Mouse (Mus musculus) liver, adult 2 months (tissue): Measurements from ENCODE around the gene Cd99l2. TPM values are rescaled to one million over a fixed set of nuclear protein-coding genes. Genes with fewer than 3 reads are reported as not detected.
"Not testable (repeated sequence)": the region's sequence is repeated elsewhere in the genome, so short reads cannot be mapped to it uniquely, and the experiment has no call there.

Source experiments
- DNase-seq: peaks from one replicate; pipeline ENCODE4 v3.0.0-alpha.2; 2011; ENCODE audit warnings: low read depth, low spot score; ENCODE audit errors: extremely low read depth
- H3K27ac ChIP-seq: fragments of 200-500 bp; replicated peaks from 2 replicates; pipeline ENCODE4 v1.5.1; 2012; ENCODE audit warnings: low read depth, mild to moderate bottlenecking, control low read depth, inconsistent platforms, low read length; ENCODE audit not compliant: insufficient read depth
- H3K27me3 ChIP-seq: fragments of 200-500 bp; 2 replicates; pipeline ENCODE4 v1.6.1; 2012; ENCODE audit warnings: mild to moderate bottlenecking, moderate library complexity, low read length, inconsistent platforms; ENCODE audit not compliant: control insufficient read depth, insufficient read depth
- H3K36me3 ChIP-seq: fragments of 200-500 bp; 2 replicates; pipeline ENCODE4 v1.6.1; 2012; ENCODE audit warnings: low read length, inconsistent platforms; ENCODE audit not compliant: control insufficient read depth, insufficient read depth
- H3K4me1 ChIP-seq: fragments of 200-500 bp; 2 replicates; pipeline ENCODE4 v1.6.1; 2011; ENCODE audit warnings: low read length; ENCODE audit not compliant: control insufficient read depth, insufficient read depth
- H3K4me3 ChIP-seq: fragments of 200-500 bp; 2 replicates; pipeline ENCODE4 v1.5.1; 2011; ENCODE audit warnings: low read depth, mild to moderate bottlenecking, control low read depth, low read length, moderate library complexity; ENCODE audit not compliant: insufficient read depth
- H3K79me2 ChIP-seq: fragments of 200-500 bp; 2 replicates; pipeline ENCODE4 v1.6.1; 2012; ENCODE audit warnings: inconsistent platforms, mild to moderate bottlenecking, low read length, moderate library complexity; ENCODE audit not compliant: control insufficient read depth, insufficient read depth
- H3K9ac ChIP-seq: fragments of 200-500 bp; 2 replicates; pipeline ENCODE4 v1.6.1; 2012; ENCODE audit warnings: low read depth, mild to moderate bottlenecking, control low read depth, inconsistent platforms, low read length
- CTCF ChIP-seq: fragments of 200-500 bp; IDR thresholded peaks from 2 replicates; pipeline ENCODE4 v1.5.1; 2011; ENCODE audit warnings: low read depth, low read length, control low read depth
- POLR2A ChIP-seq: fragments of 200-500 bp; IDR thresholded peaks from 2 replicates; pipeline ENCODE4 v1.6.1; 2011; ENCODE audit warnings: low read length, control low read depth; ENCODE audit not compliant: insufficient read depth; ENCODE audit errors: extremely low read depth
- WGBS: fragments of 180-500 bp; shearing (Covaris S2); methylation state at CpG from one replicate; pipeline ENCODE4 v1.1.7; 2018; 5-methylcytosine and 5-hydroxymethylcytosine counted together
- polyA plus RNA-seq: library from polyadenylated mRNA; depleted of rRNA; stranded (reverse); fragments of >200 nt; gene quantifications from 2 replicates; pipeline ENCODE4 v1.2.3, GENCODE M21; 2012
- total RNA-seq: library from RNA; depleted of rRNA; stranded (reverse); fragments of >200 nt; gene quantifications from 2 replicates; pipeline ENCODE4 v1.2.3, GENCODE M21; 2014

The Cd99l2 gene
- total and polyA plus RNA-seq, 2 experiments: 10.0 to 18.2 TPM

- Histone ChIP-seq H3K4me3 (no peak overlapping the region), H3K79me2 (no peaks in the 10 kb centered on the region), H3K36me3 (no peaks in the 10 kb centered on the region), H3K27me3 (no peaks in the 10 kb centered on the region), H3K4me1 (no peaks in the 10 kb centered on the region), H3K27ac (no peak overlapping the region), H3K9ac (no peak overlapping the region)
- WGBS: 93% methylated on average over 3 of the region's 3 CpGs
- DNase-seq: no peak
- no peak for TF ChIP-seq CTCF
- no peak for TF ChIP-seq POLR2A
Observed at GRCm38 (mm10) chrX:71528150-71528549, 35.5 kb upstream of the Cd99l2 start.

GRCm38 (mm10) chrX:71527461-71527860, 34.8 kb upstream of the Cd99l2 start:
- DNase-seq: no peak
- Histone ChIP-seq H3K9ac (no peak overlapping the region), H3K4me1 (no peaks in the 10 kb centered on the region), H3K36me3 (no peaks in the 10 kb centered on the region), H3K4me3 (no peak overlapping the region), H3K79me2 (no peaks in the 10 kb centered on the region), H3K27me3 (no peaks in the 10 kb centered on the region), H3K27ac (no peak overlapping the region)
- TF ChIP-seq POLR2A: no peak
- TF ChIP-seq CTCF: no peak
- WGBS: 91% methylated on average over 1 of the region's 1 CpGs

GRCm38 (mm10) chrX:71525593-71526299, 33.1 kb upstream of the Cd99l2 start:
- TF ChIP-seq POLR2A: no peak
- TF ChIP-seq CTCF: no peak

GRCm38 (mm10) chrX:71524310-71524709, 31.7 kb upstream of the Cd99l2 start:
- TF ChIP-seq CTCF (no peak), POLR2A (no peak)
- DNase-seq: no peak
- Histone ChIP-seq H3K27me3 (no peaks in the 10 kb centered on the region), H3K27ac (no peak overlapping the region), H3K9ac (no peak overlapping the region), H3K36me3 (no peaks in the 10 kb centered on the region), H3K4me1 (no peaks in the 10 kb centered on the region), H3K79me2 (no peaks in the 10 kb centered on the region), H3K4me3 (no peak overlapping the region)
- WGBS: 77% methylated on average over 2 of the region's 2 CpGs

More at GRCm38 (mm10) chrX:71525593-71526299, 33.1 kb upstream of the Cd99l2 start:
- no peaks in the 10 kb centered on the region for H3K36me3 ChIP-seq
- DNase-seq: no peak
- no peaks in the 10 kb centered on the region for H3K79me2 ChIP-seq
- H3K27me3 ChIP-seq: no peaks in the 10 kb centered on the region
- no peak overlapping the region for H3K9ac ChIP-seq
- no peak overlapping the region for H3K4me3 ChIP-seq
- 15% methylated on average over 3 of the region's 3 CpGs for WGBS
- H3K4me1 ChIP-seq: no peaks in the 10 kb centered on the region
- no peak overlapping the region for H3K27ac ChIP-seq

GRCm38 (mm10) chrX:71522889-71523288, 30.2 kb upstream of the Cd99l2 start:
- no peak overlapping the region for H3K27ac ChIP-seq
- no peak overlapping the region for H3K4me3 ChIP-seq
- 94% methylated on average over 3 of the region's 3 CpGs for WGBS
- H3K36me3 ChIP-seq: no peaks in the 10 kb centered on the region
- DNase-seq: no peak
- H3K79me2 ChIP-seq: no peaks in the 10 kb centered on the region
- TF ChIP-seq POLR2A (no peak), CTCF (no peak)
- no peaks in the 10 kb centered on the region for H3K4me1 ChIP-seq
- no peak overlapping the region for H3K9ac ChIP-seq
- H3K27me3 ChIP-seq: no peaks in the 10 kb centered on the region

- Histone ChIP-seq H3K27ac (no peak overlapping the region), H3K9ac (no peak overlapping the region), H3K79me2 (no peaks in the 10 kb centered on the region), H3K4me3 (no peak overlapping the region), H3K36me3 (no peaks in the 10 kb centered on the region), H3K27me3 (no peaks in the 10 kb centered on the region), H3K4me1 (no peaks in the 10 kb centered on the region)
- TF ChIP-seq CTCF (no peak), POLR2A (no peak)
- DNase-seq: no peak
- WGBS: 92% methylated on average over 4 of the region's 4 CpGs
Observed at GRCm38 (mm10) chrX:71519252-71519651, 26.6 kb upstream of the Cd99l2 start.

- H3K27me3 ChIP-seq, H3K79me2 ChIP-seq, H3K27ac ChIP-seq, H3K9ac ChIP-seq, H3K4me1 ChIP-seq, H3K36me3 ChIP-seq, DNase-seq, H3K4me3 ChIP-seq: not testable (repeated sequence)
- WGBS: 97% methylated on average over 4 of the region's 4 CpGs
Observed at GRCm38 (mm10) chrX:71506591-71506990, 13.9 kb upstream of the Cd99l2 start.
